Mouse (Mus musculus) MEL (cell line): Measurements from ENCODE around the gene Ube2g1. TPM values are rescaled to one million over a fixed set of nuclear protein-coding genes. Genes with fewer than 3 reads are reported as not detected.

Experiments
- DNase-seq: peaks from one replicate; pipeline ENCODE4 v3.0.0; 2011; ENCODE audit warnings: low read depth, low spot score
- H3K27ac ChIP-seq: 2 replicates; pipeline ENCODE4 v1.5.1; 2012; ENCODE audit warnings: low read depth, mild to moderate bottlenecking, control low read depth, low read length, moderate library complexity; ENCODE audit not compliant: control insufficient read depth
- H3K27me3 ChIP-seq, 2 experiments: fragments of 150-350 bp in 1 of 2; sonication (generic) in 1 of 2; 2 replicates each; pipeline ENCODE4 v1.6.1; 2012; ENCODE audit warnings: low read length in 2 of 2, mild to moderate bottlenecking in 2 of 2, improper control_type of control experiment in 1 of 2, moderate library complexity in 1 of 2; ENCODE audit not compliant: insufficient read depth in 2 of 2, control insufficient read depth in 1 of 2
- H3K36me3 ChIP-seq, 2 experiments: 2 replicates each; pipeline ENCODE4 v1.6.1; 2012 to 2014; ENCODE audit warnings: low read length in 2 of 2, improper control_type of control experiment in 1 of 2, inconsistent platforms in 1 of 2, mild to moderate bottlenecking in 1 of 2; ENCODE audit not compliant: insufficient read depth in 2 of 2, control insufficient read depth in 1 of 2
- H3K4me1 ChIP-seq, 2 experiments: fragments of 150-350 bp in 1 of 2; sonication (generic) in 1 of 2; 2 replicates each; pipeline ENCODE4 v1.6.1; 2012; ENCODE audit warnings: low read length in 2 of 2, improper control_type of control experiment in 1 of 2, mild to moderate bottlenecking in 1 of 2; ENCODE audit not compliant: insufficient read depth in 2 of 2, control insufficient read depth in 1 of 2
- H3K4me3 ChIP-seq, 2 experiments: fragments of 150-350 bp in 1 of 2; sonication (generic) in 1 of 2; 2 replicates each; pipeline ENCODE4 v1.5.1; 2012; ENCODE audit warnings: low read depth in 2 of 2, low read length in 2 of 2, mild to moderate bottlenecking in 2 of 2, moderate library complexity in 2 of 2, control low read depth in 1 of 2, improper control_type of control experiment in 1 of 2; ENCODE audit not compliant: control insufficient read depth in 1 of 2, insufficient read depth in 1 of 2
- H3K79me2 ChIP-seq: 2 replicates; pipeline ENCODE4 v1.6.1; 2012; ENCODE audit warnings: mild to moderate bottlenecking, low read length, moderate library complexity; ENCODE audit not compliant: control insufficient read depth, poor library complexity, insufficient read depth
- H3K9ac ChIP-seq: 2 replicates; pipeline ENCODE4 v1.6.1; 2012; ENCODE audit warnings: low read depth, mild to moderate bottlenecking, control low read depth, low read length, moderate library complexity; ENCODE audit not compliant: control insufficient read depth, poor library complexity, severe bottlenecking
- H3K9me3 ChIP-seq: fragments of 150-350 bp; sonication (generic); replicated peaks from 2 replicates; pipeline ENCODE4 v1.6.1; 2012; ENCODE audit warnings: mild to moderate bottlenecking, low read length, improper control_type of control experiment, moderate library complexity; ENCODE audit not compliant: insufficient read depth
- BHLHE40 ChIP-seq: IDR thresholded peaks from 2 replicates; pipeline ENCODE4 v1.6.1; 2012; ENCODE audit warnings: low read depth, mild to moderate bottlenecking, inconsistent platforms, low read length, improper control_type of control experiment, borderline replicate concordance
- CHD1 ChIP-seq: IDR thresholded peaks from 2 replicates; pipeline ENCODE4 v1.6.1; 2012; ENCODE audit warnings: low read depth, mild to moderate bottlenecking, inconsistent platforms, low read length, improper control_type of control experiment
- CHD2 ChIP-seq: IDR thresholded peaks from 2 replicates; pipeline ENCODE4 v1.6.1; 2011; ENCODE audit warnings: low read length, improper control_type of control experiment
- E2F4 ChIP-seq: IDR thresholded peaks from 2 replicates; pipeline ENCODE4 v1.6.1; 2011; ENCODE audit warnings: low read depth, low read length, improper control_type of control experiment, borderline replicate concordance
- ELF1 ChIP-seq: IDR thresholded peaks from 2 replicates; pipeline ENCODE4 v1.6.1; 2014; ENCODE audit warnings: low read depth, mild to moderate bottlenecking, inconsistent platforms, low read length, improper control_type of control experiment, moderate library complexity
- EP300 ChIP-seq, 2 experiments: IDR thresholded peaks; 2 replicates each; pipeline ENCODE4 v1.6.1; 2011; ENCODE audit warnings: improper control_type of control experiment in 2 of 2, low read length in 2 of 2, low read depth in 1 of 2, mild to moderate bottlenecking in 1 of 2
- ETS1 ChIP-seq: IDR thresholded peaks from 2 replicates; pipeline ENCODE4 v1.6.1; 2012; ENCODE audit warnings: low read depth, mild to moderate bottlenecking, inconsistent platforms, low read length, improper control_type of control experiment, moderate library complexity
- MAFK ChIP-seq: IDR thresholded peaks from 2 replicates; pipeline ENCODE4 v1.6.1; 2011; ENCODE audit warnings: low read depth, mild to moderate bottlenecking, low read length, improper control_type of control experiment, borderline replicate concordance
- MAX ChIP-seq: IDR thresholded peaks from 2 replicates; pipeline ENCODE4 v1.6.1; 2011; ENCODE audit warnings: low read length, improper control_type of control experiment
- MAZ ChIP-seq: IDR thresholded peaks from 2 replicates; pipeline ENCODE4 v1.6.1; 2012; ENCODE audit warnings: low read depth, mild to moderate bottlenecking, inconsistent platforms, low read length, improper control_type of control experiment
- POLR2A ChIP-seq, 2 experiments: IDR thresholded peaks; 2 replicates each; pipeline ENCODE4 v1.6.1; 2011 to 2012; ENCODE audit warnings: low read length in 2 of 2, mild to moderate bottlenecking in 2 of 2, control low read depth in 1 of 2, improper control_type of control experiment in 1 of 2, low read depth in 1 of 2, moderate library complexity in 1 of 2; ENCODE audit not compliant: control insufficient read depth in 1 of 2, insufficient read depth in 1 of 2, poor library complexity in 1 of 2
- POLR2AphosphoS2 ChIP-seq: IDR thresholded peaks from 2 replicates; pipeline ENCODE4 v1.6.1; 2011; ENCODE audit warnings: low read length, improper control_type of control experiment
- RCOR1 ChIP-seq: IDR thresholded peaks from 2 replicates; pipeline ENCODE4 v1.6.1; 2012; ENCODE audit warnings: low read depth, mild to moderate bottlenecking, inconsistent platforms, low read length, improper control_type of control experiment
- TCF12 ChIP-seq: IDR thresholded peaks from 2 replicates; pipeline ENCODE4 v1.6.1; 2014; ENCODE audit warnings: low read depth, mild to moderate bottlenecking, inconsistent platforms, low read length, improper control_type of control experiment, moderate library complexity
- UBTF ChIP-seq: IDR thresholded peaks from 2 replicates; pipeline ENCODE4 v1.6.1; 2012; ENCODE audit warnings: low read depth, mild to moderate bottlenecking, inconsistent platforms, low read length, improper control_type of control experiment, moderate library complexity, borderline replicate concordance; ENCODE audit not compliant: insufficient read depth
- USF2 ChIP-seq, 2 experiments: IDR thresholded peaks; 2 replicates each; pipeline ENCODE4 v1.6.1; 2011 to 2012; ENCODE audit warnings: improper control_type of control experiment in 2 of 2, low read length in 2 of 2, borderline replicate concordance in 1 of 2, inconsistent platforms in 1 of 2, low read depth in 1 of 2, mild to moderate bottlenecking in 1 of 2; ENCODE audit not compliant: insufficient read depth in 1 of 2
- polyA plus RNA-seq, 2 experiments: library from polyadenylated mRNA; stranded (reverse) in 1 of 2; unstranded in 1 of 2; fragments of >175 nt in 1 of 2; fragments of >200 nt in 1 of 2; gene quantifications; 2 replicates each; pipeline versions ENCODE4 v1.2.1 to v1.2.4; 2012; ENCODE audit warnings: low replicate concordance in 2 of 2, low read depth in 1 of 2; ENCODE audit not compliant: insufficient read length in 2 of 2, insufficient read depth in 1 of 2, missing spikeins in 1 of 2
- total RNA-seq: library from RNA; depleted of rRNA; stranded (reverse); fragments of 300-350 nt; gene quantifications from 2 replicates; pipeline ENCODE4 v1.2.3, GENCODE M21; 2012

Ube2g1 gene
- total and polyA plus RNA-seq, 3 experiments, result 26.6 to 38.1 (median 38.0) TPM

- no peak for TF ChIP-seq RCOR1
Measured at GRCm38 (mm10) chr11:72597780-72598179, 9.3 kb upstream of the Ube2g1 start (continued).

- no peak for DNase-seq
- H3K79me2 ChIP-seq, result peaks cover 42% of the 10 kb centered on the region
- H3K9ac ChIP-seq, result peak overlapping the region; percentile 98
- peak overlapping the region; percentile 88 for H3K27ac ChIP-seq
- TF ChIP-seq POLR2AphosphoS2 (peak; percentile 57; the same call in 1 of the 2 replicates), CHD1 (peak; percentile 61; the same call in 1 of the 2 replicates), MAX (peak; percentile 32), TCF12 (peak; percentile 64), BHLHE40 (0 out of 2 replicates have a peak, but pooled peaks have one; percentile 20), ETS1 (no peak), CHD2 (peak; percentile 42; the same call in 1 of the 2 replicates), ELF1 (peak; percentile 35; the same call in 1 of the 2 replicates), UBTF (0 out of 2 replicates have a peak, but pooled peaks have one; percentile 67), MAFK (no peak), POLR2A (IDR thresholded peaks at IDR 0.05; ENCODE audit: control insufficient read depth in 1 of 2, insufficient read depth in 1 of 2, low read depth in 1 of 2, low read length in 2 of 2, poor library complexity in 1 of 2) (peak in 1 of 2 experiments; percentile 13; a peak in 1 of 4 replicates), EP300 (IDR thresholded peaks at IDR 0.05; ENCODE audit: low read depth in 1 of 2, low read length in 2 of 2) (peak in 1 of 2 experiments; percentile 16; a peak in 2 of 4 replicates), MAZ (peak; percentile 87), E2F4 (no peak; the same call in 1 of the 2 replicates), USF2 (IDR thresholded peaks at IDR 0.05; ENCODE audit: borderline replicate concordance in 1 of 2, insufficient read depth in 1 of 2, low read depth in 1 of 2, low read length in 2 of 2) (no peak)
- peak overlapping the region; percentile 66 to 70 for H3K4me3 ChIP-seq
- H3K36me3 ChIP-seq, result peaks cover 0 to 29% of the 10 kb centered on the region in 2 experiments; a peak in 2 of 4 replicates
- H3K4me1 ChIP-seq, result peaks cover 11 to 25% of the 10 kb centered on the region in 2 experiments
- H3K27me3 ChIP-seq, result no peaks in the 10 kb centered on the region
- no peaks in the 10 kb centered on the region for H3K9me3 ChIP-seq
Measured at GRCm38 (mm10) chr11:72607469-72608070, 487 bp downstream of the Ube2g1 start.
